Mouse (Mus musculus) spleen, adult 12 weeks (tissue): ENCODE results near the gene H2al1g.
"Not testable (repeated sequence)": the region's sequence is repeated elsewhere in the genome, so short reads cannot be mapped to it uniquely, and the experiment has no call there.

Experiments
- DNase-seq: peaks from one replicate; pipeline ENCODE4 v3.0.0; 2022; ENCODE audit warnings: low spot score

Gene H2al1g

GRCm38 (mm10) chrX:11317956-11318355 is at the start of gene H2al1g:
TSS of gene H2al1g (plus strand) at chrX:11318256.
- not testable (repeated sequence) for DNase-seq

GRCm38 (mm10) chrX:11269074-11269473 is 49.0 kb upstream of the H2al1g start:
- no peak for DNase-seq

- no peak for DNase-seq
Observed at GRCm38 (mm10) chrX:11273190-11273589, 44.9 kb upstream of the H2al1g start.

- DNase-seq = no peak
Observed at GRCm38 (mm10) chrX:11277083-11277482, 41.0 kb upstream of the H2al1g start.

- DNase-seq = no peak
Observed at GRCm38 (mm10) chrX:11280741-11281140, 37.3 kb upstream of the H2al1g start.

- no peak for DNase-seq
Observed at GRCm38 (mm10) chrX:11288306-11288882, 29.7 kb upstream of the H2al1g start.

- DNase-seq = no peak
Observed at GRCm38 (mm10) chrX:11289244-11289643, 28.8 kb upstream of the H2al1g start.

GRCm38 (mm10) chrX:11298957-11299356 is 19.1 kb upstream of the H2al1g start, which contains the start of gene H2al1a:
TSS of gene H2al1a (plus strand) at chrX:11299257.
- not testable (repeated sequence) for DNase-seq

- not testable (repeated sequence) for DNase-seq
Observed at GRCm38 (mm10) chrX:11302132-11302531, 15.9 kb upstream of the H2al1g start, which contains the start of gene H2al1b. TSS of gene H2al1b (plus strand) at chrX:11302432.

DNA sequence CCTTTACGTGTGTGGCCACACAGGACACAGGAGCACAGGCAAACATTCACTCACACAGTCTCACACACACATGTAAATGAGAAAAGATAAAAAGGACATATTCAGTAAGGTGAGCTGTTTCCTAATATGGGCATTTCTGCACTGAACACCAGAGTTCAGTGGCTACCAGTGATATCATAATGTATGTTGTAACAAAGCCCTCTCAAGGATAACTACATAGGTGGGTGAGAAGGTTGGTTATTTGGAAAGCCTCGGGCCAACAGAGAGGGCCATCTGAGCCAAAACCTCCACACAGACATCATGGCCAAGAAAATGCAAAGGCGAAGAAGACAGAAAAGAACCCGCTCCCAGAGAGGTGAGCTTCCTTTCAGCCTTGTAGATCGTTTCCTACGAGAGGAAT is 12.7 kb upstream of the H2al1g start, which contains the start of gene H2al1c:
TSS of gene H2al1c (plus strand) at position 301 of the 400 bp plus-strand sequence.
- DNase-seq = not testable (repeated sequence)

DNA sequence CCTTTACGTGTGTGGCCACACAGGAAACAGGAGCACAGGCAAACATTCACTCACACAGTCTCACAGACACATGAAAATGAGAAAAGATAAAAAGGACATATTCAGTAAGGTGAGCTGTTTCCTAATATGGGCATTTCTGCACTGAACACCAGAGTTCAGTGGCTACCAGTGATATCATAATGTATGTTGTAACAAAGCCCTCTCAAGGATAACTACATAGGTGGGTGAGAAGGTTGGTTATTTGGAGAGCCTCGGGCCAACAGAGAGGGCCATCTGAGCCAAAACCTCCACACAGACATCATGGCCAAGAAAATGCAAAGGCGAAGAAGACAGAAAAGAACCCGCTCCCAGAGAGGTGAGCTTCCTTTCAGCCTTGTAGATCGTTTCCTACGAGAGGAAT is 9.5 kb upstream of the H2al1g start, which contains the start of gene H2al1d:
TSS of gene H2al1d (plus strand) at position 301 of the 400 bp plus-strand sequence.
- not testable (repeated sequence) for DNase-seq

GRCm38 (mm10) chrX:11311634-11312033 is 6.4 kb upstream of the H2al1g start, which contains the start of gene H2al1e:
TSS of gene H2al1e (plus strand) at chrX:11311934.
- DNase-seq = not testable (repeated sequence)

DNA sequence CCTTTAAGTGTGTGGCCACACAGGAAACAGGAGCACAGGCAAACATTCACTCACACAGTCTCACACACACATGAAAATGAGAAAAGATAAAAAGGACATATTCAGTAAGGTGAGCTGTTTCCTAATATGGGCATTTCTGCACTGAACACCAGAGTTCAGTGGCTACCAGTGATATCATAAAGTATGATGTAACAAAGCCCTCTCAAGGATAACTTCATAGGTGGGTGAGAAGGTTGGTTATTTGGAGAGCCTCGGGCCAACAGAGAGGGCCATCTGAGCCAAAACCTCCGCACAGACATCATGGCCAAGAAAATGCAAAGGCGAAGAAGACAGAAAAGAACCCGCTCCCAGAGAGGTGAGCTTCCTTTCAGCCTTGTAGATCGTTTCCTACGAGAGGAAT is 3.2 kb upstream of the H2al1g start, which contains the start of gene H2al1f:
TSS of gene H2al1f (plus strand) at position 301 of the 400 bp plus-strand sequence.
- not testable (repeated sequence) for DNase-seq

DNA sequence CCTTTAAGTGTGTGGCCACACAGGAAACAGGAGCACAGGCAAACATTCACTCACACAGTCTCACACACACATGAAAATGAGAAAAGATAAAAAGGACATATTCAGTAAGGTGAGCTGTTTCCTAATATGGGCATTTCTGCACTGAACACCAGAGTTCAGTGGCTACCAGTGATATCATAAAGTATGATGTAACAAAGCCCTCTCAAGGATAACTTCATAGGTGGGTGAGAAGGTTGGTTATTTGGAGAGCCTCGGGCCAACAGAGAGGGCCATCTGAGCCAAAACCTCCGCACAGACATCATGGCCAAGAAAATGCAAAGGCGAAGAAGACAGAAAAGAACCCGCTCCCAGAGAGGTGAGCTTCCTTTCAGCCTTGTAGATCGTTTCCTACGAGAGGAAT is 3.1 kb downstream of the H2al1g start, which contains the start of gene H2al1h:
TSS of gene H2al1h (plus strand) at position 301 of the 400 bp plus-strand sequence.
- DNase-seq = not testable (repeated sequence)

- DNase-seq = not testable (repeated sequence)
Observed at GRCm38 (mm10) chrX:11324359-11324758, 6.3 kb downstream of the H2al1g start, which contains the start of gene H2al1i. TSS of gene H2al1i (plus strand) at chrX:11324659.

GRCm38 (mm10) chrX:11327522-11327921 is 9.5 kb downstream of the H2al1g start, which contains the start of gene H2al1j:
TSS of gene H2al1j (plus strand) at chrX:11327822.
- DNase-seq = not testable (repeated sequence)

DNA sequence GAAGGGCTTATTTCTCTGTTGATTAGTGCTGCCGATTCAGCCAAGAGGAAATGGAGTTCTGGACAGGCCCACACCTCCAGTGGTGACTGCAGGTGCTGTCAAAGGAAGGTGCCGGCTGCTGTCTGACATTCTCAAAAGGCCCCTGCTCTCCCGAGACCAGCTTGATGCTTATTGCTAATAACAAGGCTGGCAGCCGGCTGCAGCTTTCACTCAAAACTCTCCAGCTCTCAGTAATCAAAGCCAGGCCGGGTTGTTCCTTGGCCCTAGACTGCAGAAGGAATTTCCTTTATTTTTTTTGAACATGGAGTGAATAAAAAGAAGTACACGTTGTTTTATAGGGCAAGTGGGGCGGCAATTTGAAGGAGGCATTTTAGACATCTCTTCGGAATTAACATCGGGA is 27.7 kb downstream of the H2al1g start:
- no peak for DNase-seq

DNA sequence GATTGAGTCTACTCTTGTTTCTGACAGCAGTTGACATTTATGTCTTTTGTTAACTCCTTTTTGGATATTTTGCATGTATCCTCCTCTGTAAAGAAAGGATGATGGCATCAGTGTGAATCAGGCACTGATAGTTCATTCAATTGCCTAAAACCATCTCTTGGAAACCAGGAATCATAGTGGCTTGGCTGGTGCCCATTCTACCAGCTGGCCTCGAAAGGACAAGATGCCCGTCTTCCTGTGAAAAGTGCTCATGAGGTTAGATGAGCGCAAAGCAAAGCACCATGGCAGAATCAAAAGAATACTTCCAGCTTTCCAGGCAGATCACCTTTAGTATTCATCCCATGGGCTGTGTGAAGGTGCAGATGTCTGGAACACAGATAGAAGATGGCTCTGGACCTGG is 28.7 kb downstream of the H2al1g start:
- DNase-seq = no peak

- DNase-seq = no peak
Observed at GRCm38 (mm10) chrX:11360823-11361222, 42.8 kb downstream of the H2al1g start.

DNA sequence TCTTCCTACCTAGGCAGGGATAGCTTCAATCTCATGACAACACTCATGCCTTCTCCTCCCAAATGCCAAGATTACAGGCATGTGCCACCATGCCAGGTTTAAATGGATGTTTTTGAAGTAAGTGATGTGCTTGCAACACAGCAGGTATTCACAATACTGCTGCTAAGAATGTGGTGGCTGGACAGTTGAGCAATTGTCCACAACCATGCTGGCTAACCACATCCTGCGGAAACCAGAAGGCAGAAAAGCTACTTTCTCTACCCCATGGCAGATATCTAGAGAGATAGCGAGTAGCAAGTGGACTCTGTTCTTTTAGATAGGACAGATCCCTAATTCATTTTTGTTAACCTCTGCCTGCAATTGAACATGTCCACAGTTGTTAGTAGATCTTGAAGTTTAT is 43.2 kb downstream of the H2al1g start:
- no peak for DNase-seq

DNA sequence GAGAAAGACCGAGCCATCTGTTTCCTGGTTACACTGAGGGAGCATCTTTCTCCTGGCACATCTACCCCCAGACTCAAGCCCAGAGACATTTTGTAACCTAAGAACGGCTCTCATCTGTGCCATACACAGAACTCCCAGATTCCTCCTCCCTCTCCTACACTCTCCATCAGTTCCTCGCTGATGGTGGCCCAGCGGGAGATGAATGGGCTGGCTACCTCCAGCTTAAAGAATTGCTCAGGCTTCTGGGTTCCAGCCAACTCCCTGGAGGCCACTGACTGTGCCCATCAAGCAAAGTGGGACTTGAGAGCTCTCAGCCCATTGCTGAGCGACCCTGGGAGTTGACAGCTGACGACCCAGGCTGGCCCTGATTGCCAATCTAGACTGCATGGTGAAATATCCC is 45.8 kb downstream of the H2al1g start:
- no peak for DNase-seq

GRCm38 (mm10) chrX:11365151-11365550 is 47.1 kb downstream of the H2al1g start:
- no peak for DNase-seq
